15 mouse cellular contexts compared by ENCODE assay signal in the genomic region with DNA sequence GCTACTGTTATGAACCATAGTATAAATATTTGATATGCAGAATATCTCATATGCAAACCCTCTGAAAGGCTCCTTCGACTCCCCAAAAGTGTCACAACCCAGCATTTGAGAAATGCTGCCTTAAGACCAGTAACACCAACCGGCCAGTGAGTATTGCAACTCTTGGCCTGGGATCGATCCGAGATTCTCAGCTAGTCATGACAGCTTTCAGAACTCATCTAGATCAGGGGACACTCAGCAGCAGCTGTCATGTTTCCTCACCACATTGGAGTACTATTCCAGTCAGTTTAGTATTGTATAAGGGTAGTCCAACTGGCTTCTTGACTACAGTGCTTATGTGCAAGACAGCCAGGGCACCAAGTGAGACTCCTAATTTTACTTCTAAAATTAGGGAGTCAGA.
"Had no signal": no experiment of that assay in that cellular context is flagged by ENCODE, and none has a peak within 500 bp of the region (broad histone marks: within the 10 kb centered on the region; RNA-seq: fewer than 3 reads in every experiment).

No protein-coding gene starts in this region.

- H3K27ac ChIP-seq: kidney, embryonic 15.5 days; limb, embryonic 15.5 days; liver, embryonic 14.5 days; lung, embryonic 15.5 days; midbrain, embryonic 13.5 days; neural tube, embryonic 15.5 days; stomach, postnatal 0 days had no signal

- H3K4me3 ChIP-seq: kidney, embryonic 15.5 days; limb, embryonic 15.5 days; lung, embryonic 15.5 days; midbrain, embryonic 13.5 days; myocyte; neural tube, embryonic 15.5 days had no signal

- DNase-seq: kidney, adult 2 months; kidney, postnatal 14 days; layer of hippocampus, adult 9-11 months; layer of hippocampus, postnatal 36 days; right cerebral cortex, adult 18-20 months; right cerebral cortex, postnatal 25 days; thymus, postnatal 4 days had no signal
